Mouse (Mus musculus): ENCODE data around the gene Cfdp1.

- TF ChIP-seq GATA1 (IDR thresholded peaks at IDR 0.05; ENCODE audit: low read length) (no peak), TAL1 (IDR thresholded peaks at IDR 0.05; ENCODE audit: low read length) (no peak)
Measured at GRCm38 (mm10) chr8:111889931-111890910, 36.1 kb upstream of the Cfdp1 start.
